ENCODE assay signal across 20 mouse cellular contexts in genomic region chr11:48601096-48601495, GRCm38 (mm10).
A peak's percentile ranks its signal among the peaks of the same experiment; 100 is the strongest.
DNase-seq lines count a peak whose midpoint lies in the region; ATAC-seq and TF ChIP-seq lines count a peak whose summit lies in the region.
"Had no signal": no experiment of that assay in that cellular context is flagged by ENCODE, and none has a peak within 500 bp of the region (broad histone marks: within the 10 kb centered on the region; RNA-seq: fewer than 3 reads in every experiment).

No protein-coding gene starts in this region.

- H3K4me3 ChIP-seq in kidney, adult 2 months (ENCODE audit: insufficient read depth, low read depth, low read length): no peak overlapping the region
- H3K4me3 ChIP-seq in forebrain, embryonic 16.5 days (replicated peaks; ENCODE audit: low read length): no peak overlapping the region
- H3K4me3 ChIP-seq: forebrain, embryonic 13.5 days; heart, embryonic 15.5 days; hindbrain, embryonic 13.5 days; liver, embryonic 13.5 days; midbrain, embryonic 12.5 days had no signal

- no peak for TF ChIP-seq POLR2A in kidney, adult 2 months (IDR thresholded peaks at IDR 0.05; ENCODE audit: low read depth, low read length)

- no peak overlapping the region for H3K4me2 ChIP-seq in forebrain, embryonic 16.5 days (ENCODE audit: low read length)
- H3K4me2 ChIP-seq: forebrain, embryonic 13.5 days; heart, embryonic 15.5 days; hindbrain, embryonic 13.5 days; liver, embryonic 13.5 days; midbrain, embryonic 12.5 days had no signal

- H3K27me3 ChIP-seq in kidney, adult 2 months (replicated peaks; ENCODE audit: control insufficient read depth, insufficient read depth, low read length): no peaks in the 10 kb centered on the region
- no peaks in the 10 kb centered on the region for H3K27me3 ChIP-seq in forebrain, embryonic 16.5 days (replicated peaks; ENCODE audit: control insufficient read depth, insufficient read depth, low read length)
- H3K27me3 ChIP-seq: forebrain, embryonic 13.5 days; heart, embryonic 15.5 days; hindbrain, embryonic 13.5 days; liver, embryonic 13.5 days; midbrain, embryonic 12.5 days had no signal

- no peak overlapping the region for H3K27ac ChIP-seq in kidney, adult 2 months (ENCODE audit: insufficient read depth, low read depth, low read length)
- no peak overlapping the region for H3K27ac ChIP-seq in forebrain, embryonic 16.5 days (ENCODE audit: low read length)
- H3K27ac ChIP-seq: forebrain, embryonic 13.5 days; heart, embryonic 15.5 days; hindbrain, embryonic 13.5 days; liver, embryonic 13.5 days; macrophage; midbrain, embryonic 12.5 days had no signal

- no peak overlapping the region for H3K9ac ChIP-seq in forebrain, embryonic 16.5 days (replicated peaks; ENCODE audit: low read depth, low read length)
- H3K9ac ChIP-seq: forebrain, embryonic 13.5 days; heart, embryonic 15.5 days; hindbrain, embryonic 13.5 days; liver, embryonic 13.5 days; midbrain, embryonic 12.5 days had no signal

- no peaks in the 10 kb centered on the region for H3K36me3 ChIP-seq in kidney, adult 2 months (ENCODE audit: control insufficient read depth, insufficient read depth, low read length)
- no peaks in the 10 kb centered on the region for H3K36me3 ChIP-seq in forebrain, embryonic 16.5 days (ENCODE audit: control insufficient read depth, insufficient read depth)
- H3K36me3 ChIP-seq: heart, embryonic 15.5 days; hindbrain, embryonic 13.5 days; liver, embryonic 13.5 days; midbrain, embryonic 12.5 days had no signal

- no peaks in the 10 kb centered on the region for H3K9me3 ChIP-seq in forebrain, embryonic 16.5 days (ENCODE audit: control insufficient read depth, low read length)
- H3K9me3 ChIP-seq: forebrain, embryonic 13.5 days; heart, embryonic 15.5 days; hindbrain, embryonic 13.5 days; liver, embryonic 13.5 days; midbrain, embryonic 12.5 days had no signal

- H3K4me1 ChIP-seq in kidney, adult 2 months (ENCODE audit: control insufficient read depth, insufficient read depth, low read length): no peaks in the 10 kb centered on the region
- no peaks in the 10 kb centered on the region for H3K4me1 ChIP-seq in forebrain, embryonic 16.5 days (replicated peaks; ENCODE audit: control insufficient read depth, insufficient read depth, low read length)
- H3K4me1 ChIP-seq: forebrain, embryonic 13.5 days; hindbrain, embryonic 13.5 days; liver, embryonic 13.5 days; midbrain, embryonic 12.5 days had no signal

- WGBS in kidney, adult 2 months: 82% methylated on average over 1 of the region's 1 CpGs
- WGBS in forebrain, embryonic 16.5 days: 85% methylated on average over 1 of the region's 1 CpGs

- DNase-seq in kidney, adult 2 months: peak; percentile 38
- DNase-seq in kidney, adult 18-20 months: no peak
- peak; percentile 38 for DNase-seq in lung, postnatal 10 days
- no peak for DNase-seq in lung, postnatal 36 days
- peak; percentile 52 for DNase-seq in gastrocnemius, postnatal 25 days
- no peak for DNase-seq in ovary, adult 18-20 months (ENCODE audit: low spot score)
- DNase-seq: adrenal gland, postnatal 10 days; cerebellum, adult 11 months; cerebellum, postnatal 14 days; left cerebral cortex, postnatal 4 days; liver, embryonic 13.5 days; retina, postnatal 1 day; right cerebral cortex, postnatal 4 days; thymus, postnatal 36 days had no signal

- no peak for ATAC-seq in forebrain, embryonic 16.5 days
- ATAC-seq: forebrain, embryonic 13.5 days had no signal

- TF ChIP-seq CTCF in kidney, adult 2 months (conservative IDR thresholded peaks at IDR 0.05; ENCODE audit: insufficient read depth, insufficient read length, low read depth, low read length): no peak

Comparison
In these comparisons a context has a peak if more than half of its experiments do, and no peak if none do; other contexts are left out.
1. DNase-seq: peak in kidney, adult 2 months (single experiment), lung, postnatal 10 days (single experiment) and gastrocnemius, postnatal 25 days (single experiment); none in kidney, adult 18-20 months (single experiment), lung, postnatal 36 days (single experiment) and ovary, adult 18-20 months (single experiment).